Mouse (Mus musculus) lung, postnatal 0 days (tissue): ENCODE results near the gene Cers5.

Experiments
- CTCF ChIP-seq: IDR thresholded peaks from 2 replicates; pipeline ENCODE4 v1.5.1; 2016; ENCODE audit warnings: antibody characterized with exemption, mild to moderate bottlenecking
- EP300 ChIP-seq: IDR thresholded peaks from 2 replicates; pipeline ENCODE4 v1.6.1; 2016; ENCODE audit warnings: antibody characterized with exemption, mild to moderate bottlenecking, control low read depth

GRCm38 (mm10) chr15:99819109-99819440 lies 46.4 kb upstream of the Cers5 start:
- TF ChIP-seq EP300 = no peak
- TF ChIP-seq CTCF = no peak
